Mouse (Mus musculus): ENCODE results near the gene Trex1. TPM values are rescaled to one million over a fixed set of nuclear protein-coding genes. Genes with fewer than 3 reads are reported as not detected.

The Trex1 gene
- total RNA-seq, 1 experiment: 7.4 TPM

- TF ChIP-seq CHD2 (IDR thresholded peaks at IDR 0.05; ENCODE audit: low read depth, low read length): no peak
- 0 out of 2 replicates have a peak, but pooled peaks have one; percentile 3 for TF ChIP-seq ZC3H11A (IDR thresholded peaks at IDR 0.05; ENCODE audit: borderline replicate concordance, low read depth, low read length)
- in situ Hi-C loops (cut with MboI; ENCODE audit: low sequenced_read_pairs in 2 of 2, unreplicated experiment in 2 of 2): no loop called here
- Histone ChIP-seq H3K9me3 (ENCODE audit: control insufficient read depth, insufficient read depth, low read depth, low read length) (no peaks in the 10 kb centered on the region), H3K27ac (ENCODE audit: insufficient read depth, low read depth, low read length, poor library complexity, severe bottlenecking) (no peak overlapping the region), H3K4me1 (ENCODE audit: control insufficient read depth in 2 of 2, insufficient read depth in 2 of 2, low read length in 2 of 2, poor library complexity in 1 of 2) (peaks cover 0 to 4% of the 10 kb centered on the region in 2 experiments; a peak in 1 of 4 replicates), H3K4me3 (ENCODE audit: insufficient read depth in 1 of 2, low read depth in 1 of 2, low read length in 2 of 2, poor library complexity in 1 of 2, severe bottlenecking in 1 of 2) (no peak overlapping the region), H3K36me3 (ENCODE audit: control insufficient read depth, insufficient read depth, low read length, poor library complexity, severe bottlenecking) (peaks cover under 1% of the 10 kb centered on the region; the same call in 1 of the 2 replicates), H3K9ac (ENCODE audit: insufficient read depth, low read depth, low read length, poor library complexity, severe bottlenecking) (no peak overlapping the region)
- peak; percentile 66 for DNase-seq (ENCODE audit: low read depth, low spot score)
Observed at GRCm38 (mm10) chr9:109046306-109046705, 13.2 kb downstream of the Trex1 start.

GRCm38 (mm10) chr9:109041351-109041750 is 18.2 kb downstream of the Trex1 start:
- Histone ChIP-seq H3K4me1 (ENCODE audit: control insufficient read depth in 2 of 2, insufficient read depth in 2 of 2, low read length in 2 of 2, poor library complexity in 1 of 2) (peaks cover 0 to 11% of the 10 kb centered on the region in 2 experiments; a peak in 1 of 4 replicates), H3K9ac (ENCODE audit: insufficient read depth, low read depth, low read length, poor library complexity, severe bottlenecking) (no peak overlapping the region), H3K9me3 (ENCODE audit: control insufficient read depth, insufficient read depth, low read depth, low read length) (no peaks in the 10 kb centered on the region), H3K4me3 (ENCODE audit: insufficient read depth in 1 of 2, low read depth in 1 of 2, low read length in 2 of 2, poor library complexity in 1 of 2, severe bottlenecking in 1 of 2) (no peak overlapping the region), H3K27ac (ENCODE audit: insufficient read depth, low read depth, low read length, poor library complexity, severe bottlenecking) (no peak overlapping the region), H3K36me3 (ENCODE audit: control insufficient read depth, insufficient read depth, low read length, poor library complexity, severe bottlenecking) (no peaks in the 10 kb centered on the region)
- DNase-seq (ENCODE audit: low read depth, low spot score): no peak
- in situ Hi-C loops (cut with MboI; ENCODE audit: low sequenced_read_pairs in 2 of 2, unreplicated experiment in 2 of 2): no loop called here
- TF ChIP-seq ZNF384 (IDR thresholded peaks at IDR 0.05; ENCODE audit: low read depth, low read length) (no peak), HCFC1 (IDR thresholded peaks at IDR 0.05; ENCODE audit: borderline replicate concordance, insufficient read depth, low read length) (no peak), ZC3H11A (IDR thresholded peaks at IDR 0.05; ENCODE audit: borderline replicate concordance, low read depth, low read length) (no peak), MAFK (IDR thresholded peaks at IDR 0.05; ENCODE audit: insufficient read depth, low read depth, low read length) (no peak), CHD2 (IDR thresholded peaks at IDR 0.05; ENCODE audit: low read depth, low read length) (no peak)

DNA sequence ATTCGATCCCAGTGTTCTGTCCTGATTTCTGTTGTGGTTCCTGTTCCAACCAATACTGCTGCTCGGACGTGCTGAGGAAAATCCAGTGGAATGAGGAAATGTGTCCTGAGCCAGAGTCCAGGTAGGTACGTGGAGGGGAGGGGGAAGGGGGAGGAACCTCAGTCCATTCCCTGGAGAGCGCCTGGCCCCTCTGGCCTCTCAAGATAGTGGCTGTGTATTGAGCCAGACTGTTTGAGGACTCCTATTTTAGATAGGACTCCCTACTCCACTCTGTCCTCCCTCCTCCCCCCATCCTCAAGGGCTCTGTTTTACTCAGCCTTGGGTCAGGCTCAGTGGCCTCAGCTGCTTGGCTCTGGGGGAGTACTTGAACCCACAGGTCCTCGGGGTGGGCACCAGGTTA is 18.6 kb downstream of the Trex1 start:
- Histone ChIP-seq H3K36me3 (ENCODE audit: control insufficient read depth, insufficient read depth, low read length, poor library complexity, severe bottlenecking) (no peaks in the 10 kb centered on the region), H3K4me1 (ENCODE audit: control insufficient read depth in 2 of 2, insufficient read depth in 2 of 2, low read length in 2 of 2, poor library complexity in 1 of 2) (peaks cover 0 to 11% of the 10 kb centered on the region in 2 experiments; a peak in 1 of 4 replicates), H3K27ac (ENCODE audit: insufficient read depth, low read depth, low read length, poor library complexity, severe bottlenecking) (no peak overlapping the region), H3K9me3 (ENCODE audit: control insufficient read depth, insufficient read depth, low read depth, low read length) (no peaks in the 10 kb centered on the region), H3K4me3 (ENCODE audit: insufficient read depth in 1 of 2, low read depth in 1 of 2, low read length in 2 of 2, poor library complexity in 1 of 2, severe bottlenecking in 1 of 2) (no peak overlapping the region), H3K9ac (ENCODE audit: insufficient read depth, low read depth, low read length, poor library complexity, severe bottlenecking) (no peak overlapping the region)
- in situ Hi-C loops (cut with MboI; ENCODE audit: low sequenced_read_pairs in 2 of 2, unreplicated experiment in 2 of 2): no loop called here
- no peak for TF ChIP-seq HCFC1 (IDR thresholded peaks at IDR 0.05; ENCODE audit: borderline replicate concordance, insufficient read depth, low read length)
- DNase-seq (ENCODE audit: low read depth, low spot score): no peak

DNA sequence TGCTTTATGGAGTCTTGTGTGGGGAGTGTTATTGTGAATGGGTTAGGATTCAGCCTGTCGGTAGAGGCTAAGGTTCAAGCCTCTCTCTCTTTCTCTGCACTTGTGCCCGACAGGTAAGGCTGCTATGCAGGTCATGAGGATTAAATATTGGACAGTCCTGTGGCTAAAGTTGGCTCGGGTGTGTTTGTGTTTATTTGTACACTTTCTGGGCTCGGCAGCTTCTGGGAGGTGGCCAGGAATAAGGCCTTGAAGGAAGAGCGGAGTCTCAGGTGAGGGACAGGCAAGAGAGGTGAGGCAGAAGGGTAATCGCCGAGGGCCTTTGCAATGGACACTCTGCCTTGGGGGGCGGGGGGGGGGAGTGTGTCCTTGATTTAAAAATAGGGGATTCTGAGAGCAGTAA is 19.3 kb downstream of the Trex1 start:
- in situ Hi-C loops (cut with MboI; ENCODE audit: low sequenced_read_pairs in 2 of 2, unreplicated experiment in 2 of 2): no loop called here
- TF ChIP-seq ZC3H11A (IDR thresholded peaks at IDR 0.05; ENCODE audit: borderline replicate concordance, low read depth, low read length) (no peak), CHD2 (IDR thresholded peaks at IDR 0.05; ENCODE audit: low read depth, low read length) (no peak), ZNF384 (IDR thresholded peaks at IDR 0.05; ENCODE audit: low read depth, low read length) (no peak), HCFC1 (IDR thresholded peaks at IDR 0.05; ENCODE audit: borderline replicate concordance, insufficient read depth, low read length) (no peak), MAFK (IDR thresholded peaks at IDR 0.05; ENCODE audit: insufficient read depth, low read depth, low read length) (no peak)

GRCm38 (mm10) chr9:109039681-109040080 is 19.9 kb downstream of the Trex1 start:
- DNase-seq (ENCODE audit: low read depth, low spot score): no peak
- in situ Hi-C loops (cut with MboI; ENCODE audit: low sequenced_read_pairs in 2 of 2, unreplicated experiment in 2 of 2): no loop called here
- Histone ChIP-seq H3K9me3 (ENCODE audit: control insufficient read depth, insufficient read depth, low read depth, low read length) (no peaks in the 10 kb centered on the region), H3K27ac (ENCODE audit: insufficient read depth, low read depth, low read length, poor library complexity, severe bottlenecking) (no peak overlapping the region), H3K4me1 (ENCODE audit: control insufficient read depth in 2 of 2, insufficient read depth in 2 of 2, low read length in 2 of 2, poor library complexity in 1 of 2) (peaks cover 0 to 11% of the 10 kb centered on the region in 2 experiments; a peak in 1 of 4 replicates), H3K36me3 (ENCODE audit: control insufficient read depth, insufficient read depth, low read length, poor library complexity, severe bottlenecking) (no peaks in the 10 kb centered on the region), H3K9ac (ENCODE audit: insufficient read depth, low read depth, low read length, poor library complexity, severe bottlenecking) (no peak overlapping the region), H3K4me3 (ENCODE audit: insufficient read depth in 1 of 2, low read depth in 1 of 2, low read length in 2 of 2, poor library complexity in 1 of 2, severe bottlenecking in 1 of 2) (no peak overlapping the region)
- no peak for TF ChIP-seq HCFC1 (IDR thresholded peaks at IDR 0.05; ENCODE audit: borderline replicate concordance, insufficient read depth, low read length)
- TF ChIP-seq CHD2 (IDR thresholded peaks at IDR 0.05; ENCODE audit: low read depth, low read length): no peak
- no peak for TF ChIP-seq ZNF384 (IDR thresholded peaks at IDR 0.05; ENCODE audit: low read depth, low read length)

More for the DNA sequence above, 19.3 kb downstream of the Trex1 start:
- H3K4me1 ChIP-seq (ENCODE audit: control insufficient read depth in 2 of 2, insufficient read depth in 2 of 2, low read length in 2 of 2, poor library complexity in 1 of 2): peaks cover 0 to 11% of the 10 kb centered on the region in 2 experiments; a peak in 1 of 4 replicates
- no peak for DNase-seq (ENCODE audit: low read depth, low spot score)
- no peaks in the 10 kb centered on the region for H3K9me3 ChIP-seq (ENCODE audit: control insufficient read depth, insufficient read depth, low read depth, low read length)
- H3K4me3 ChIP-seq (ENCODE audit: insufficient read depth in 1 of 2, low read depth in 1 of 2, low read length in 2 of 2, poor library complexity in 1 of 2, severe bottlenecking in 1 of 2): no peak overlapping the region
- H3K27ac ChIP-seq (ENCODE audit: insufficient read depth, low read depth, low read length, poor library complexity, severe bottlenecking): no peak overlapping the region
- no peaks in the 10 kb centered on the region for H3K36me3 ChIP-seq (ENCODE audit: control insufficient read depth, insufficient read depth, low read length, poor library complexity, severe bottlenecking)
- H3K9ac ChIP-seq (ENCODE audit: insufficient read depth, low read depth, low read length, poor library complexity, severe bottlenecking): no peak overlapping the region

Measured in ES-E14 (cell line).